Mouse (Mus musculus) embryonic fibroblast, embryonic 13.5 days (primary cell): ENCODE measurements at regions not wholly inside any gene's neighbourhood (a gene's known extent, or its start where the extent isn't known, plus 50 kb on each side); places are given as distances from the start of the nearest gene placed in this dataset.
A peak's percentile ranks its signal among the peaks of the same experiment; 100 is the strongest.
"Not testable (repeated sequence)": the region's sequence is repeated elsewhere in the genome, so short reads cannot be mapped to it uniquely, and the experiment has no call there.

Source experiments
- H3K27ac ChIP-seq: 2 replicates; pipeline ENCODE4 v1.5.1; 2012; ENCODE audit warnings: low read length, control low read depth, inconsistent platforms; ENCODE audit not compliant: insufficient read depth
- H3K4me1 ChIP-seq: 2 replicates; pipeline ENCODE4 v1.6.1; 2011; ENCODE audit warnings: low read length; ENCODE audit not compliant: control insufficient read depth, insufficient read depth
- H3K4me3 ChIP-seq: 2 replicates; pipeline ENCODE4 v1.5.1; 2011; ENCODE audit warnings: mild to moderate bottlenecking, control low read depth, low read length; ENCODE audit not compliant: insufficient read depth
- CTCF ChIP-seq: IDR thresholded peaks from 2 replicates; pipeline ENCODE4 v1.5.1; 2011; ENCODE audit warnings: mild to moderate bottlenecking, control low read depth, low read length, moderate library complexity, borderline replicate concordance; ENCODE audit not compliant: insufficient read depth
- POLR2A ChIP-seq: IDR thresholded peaks from 2 replicates; pipeline ENCODE4 v1.6.1; 2011; ENCODE audit warnings: low read depth, mild to moderate bottlenecking, control low read depth, low read length, moderate library complexity

DNA sequence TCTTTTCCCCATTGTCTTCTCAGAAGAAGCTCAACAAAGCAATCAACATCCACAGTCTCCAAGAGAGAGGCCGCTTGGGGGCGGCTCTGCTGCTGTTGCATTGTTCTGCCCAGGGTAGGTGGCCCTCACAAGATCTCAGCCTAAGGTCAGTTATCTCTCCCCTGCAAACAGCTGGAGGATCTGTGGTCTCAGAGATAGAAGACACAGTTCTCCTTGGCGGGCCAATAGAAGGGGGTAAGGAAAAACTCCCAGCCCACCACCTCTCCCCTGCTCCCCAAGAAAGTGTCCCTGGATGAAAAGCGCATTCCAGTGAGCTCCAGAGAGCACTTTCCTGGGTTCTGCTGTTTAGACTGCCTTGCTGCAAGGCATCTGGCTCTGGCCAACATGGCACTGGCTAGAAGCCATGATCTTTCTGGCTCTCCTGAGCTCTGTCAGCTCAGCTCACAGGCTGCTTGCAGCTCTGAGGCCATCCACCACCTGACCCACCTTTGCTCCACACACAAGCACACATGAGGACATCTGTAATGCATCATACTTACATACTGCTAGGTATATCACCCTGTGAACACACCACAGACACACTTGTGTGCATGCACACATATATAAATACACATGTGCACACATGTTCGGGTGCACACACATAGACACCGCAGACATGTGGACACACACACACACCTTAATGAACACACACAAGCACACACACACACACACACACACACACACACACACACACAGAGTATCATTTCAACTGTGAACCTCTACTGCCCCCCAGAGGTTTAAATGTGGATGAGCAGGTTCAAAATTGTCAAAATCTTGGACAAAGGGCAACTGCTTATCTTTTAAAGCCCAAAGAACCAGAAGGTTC lies 307.7 kb downstream of the Diras2 start:
- Histone ChIP-seq H3K27ac (no peak overlapping the region), H3K4me3 (no peak overlapping the region), H3K4me1 (peaks cover 6% of the 10 kb centered on the region)
- TF ChIP-seq CTCF (0 out of 2 replicates have a peak, but pooled peaks have one; percentile 20), POLR2A (no peak)

DNA sequence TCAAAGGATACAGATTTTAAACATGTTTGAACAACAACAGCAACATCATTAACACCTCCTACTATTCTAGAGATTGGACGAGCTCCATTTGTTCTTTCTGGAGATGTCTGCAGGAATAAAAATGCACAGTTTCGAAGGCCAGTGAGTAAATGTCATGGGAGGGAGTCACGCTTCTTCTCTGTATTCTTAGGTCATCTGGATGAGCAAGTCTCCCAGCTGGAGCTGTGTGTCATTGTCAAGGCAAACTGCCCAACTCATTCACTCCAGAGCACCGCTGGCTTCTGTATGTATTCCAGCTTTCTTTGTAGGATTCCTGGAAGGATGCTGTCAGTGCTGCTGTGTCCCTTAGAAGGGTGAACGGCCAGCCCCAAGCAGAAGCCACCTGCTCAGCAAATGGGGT lies 297.1 kb downstream of the Diras2 start:
- Histone ChIP-seq H3K4me1 (peaks cover 9% of the 10 kb centered on the region), H3K27ac (no peak overlapping the region), H3K4me3 (no peak overlapping the region)
- TF ChIP-seq CTCF (no peak), POLR2A (no peak)

DNA sequence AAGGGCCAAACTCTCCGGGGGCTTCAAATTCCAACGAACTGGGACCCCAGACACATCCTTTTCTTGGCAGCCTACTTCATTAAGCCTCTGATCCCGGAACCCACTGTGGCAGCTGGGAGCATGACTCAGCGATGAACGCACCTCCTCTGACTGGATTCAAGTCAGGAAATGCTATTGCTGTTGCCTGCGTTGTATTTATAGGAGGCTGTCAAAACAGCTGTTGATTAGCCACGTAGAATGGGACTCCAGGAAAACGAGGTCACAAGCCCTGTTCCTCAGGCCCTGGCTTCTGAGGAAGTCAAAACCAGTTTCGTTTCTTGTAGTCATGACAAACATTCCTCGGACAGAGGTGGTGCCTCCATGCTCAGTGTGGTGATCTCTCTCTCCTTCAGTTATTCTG lies 295.0 kb downstream of the Diras2 start:
- H3K4me1 ChIP-seq: peaks cover 11% of the 10 kb centered on the region
- TF ChIP-seq POLR2A: no peak
- no peak for TF ChIP-seq CTCF
- H3K4me3 ChIP-seq: no peak overlapping the region
- no peak overlapping the region for H3K27ac ChIP-seq

DNA sequence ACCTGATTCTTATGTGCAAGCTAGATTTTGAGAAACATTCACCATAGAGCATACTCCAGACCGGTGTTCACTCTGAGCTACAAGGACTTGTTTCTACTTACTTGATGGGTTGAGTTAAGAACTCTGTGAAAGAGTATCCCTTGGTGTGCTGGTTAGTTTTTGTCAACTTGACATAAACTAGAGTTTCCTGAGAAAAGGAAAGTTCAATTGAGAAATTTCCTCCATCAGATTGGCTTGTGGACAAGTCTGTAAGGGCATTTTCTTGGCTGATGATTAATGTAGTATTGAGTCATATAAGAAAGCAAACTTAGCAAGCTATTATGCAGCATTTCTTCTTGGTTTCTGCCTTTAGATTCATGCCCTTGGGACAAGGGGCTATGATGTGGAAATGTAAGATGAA lies 291.5 kb downstream of the Diras2 start:
- Histone ChIP-seq H3K27ac (no peak overlapping the region), H3K4me3 (no peak overlapping the region), H3K4me1 (peaks cover 8% of the 10 kb centered on the region)
- no peak for TF ChIP-seq POLR2A
- no peak for TF ChIP-seq CTCF

DNA sequence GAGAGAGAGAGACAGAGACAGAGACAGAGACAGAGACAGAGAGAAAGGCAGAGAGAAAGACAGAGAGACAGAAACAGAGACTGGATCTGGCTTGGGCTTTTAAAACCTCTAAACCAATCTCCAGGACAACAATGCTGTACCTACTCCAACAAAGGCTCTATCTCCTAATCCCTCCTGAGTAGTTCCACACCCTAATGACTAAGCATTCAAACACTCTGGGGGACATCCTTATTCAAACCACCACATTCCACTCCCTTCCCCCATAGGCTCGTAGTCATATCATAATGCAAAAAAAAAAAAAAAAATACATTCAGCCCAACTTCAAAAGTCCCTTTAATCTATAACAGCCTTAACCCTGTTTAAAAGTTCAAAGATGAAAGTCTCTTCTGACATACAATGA lies 289.3 kb downstream of the Diras2 start:
- TF ChIP-seq POLR2A (no peak), CTCF (no peak)
- Histone ChIP-seq H3K4me1 (peaks cover 2% of the 10 kb centered on the region; the same call in 1 of the 2 replicates), H3K27ac (no peak overlapping the region), H3K4me3 (no peak overlapping the region)

GRCm38 (mm10) chr13:52249492-52249891 lies 281.6 kb downstream of the Diras2 start:
- Histone ChIP-seq H3K27ac (no peak overlapping the region), H3K4me1 (no peaks in the 10 kb centered on the region), H3K4me3 (no peak overlapping the region)
- no peak for TF ChIP-seq POLR2A
- TF ChIP-seq CTCF: no peak

DNA sequence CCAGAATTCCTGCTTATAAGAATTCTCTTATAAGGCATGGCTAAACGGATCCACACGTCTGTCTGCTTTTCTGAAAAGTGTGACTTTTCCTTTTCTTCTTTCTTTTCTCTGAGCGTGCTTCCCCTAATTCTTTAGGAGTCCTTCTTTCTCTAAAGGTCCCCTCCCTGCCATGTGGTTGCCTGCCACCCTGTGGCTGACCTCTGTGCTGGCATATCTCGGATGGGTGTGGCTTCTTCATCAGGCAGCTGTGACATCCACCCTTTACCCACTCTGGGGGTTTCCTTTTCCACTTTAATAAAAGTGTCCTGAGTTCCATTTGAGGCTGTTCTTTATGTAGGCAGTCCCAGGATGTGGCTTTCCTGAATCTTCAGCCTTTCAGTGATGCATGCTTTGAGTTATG lies 280.7 kb downstream of the Diras2 start:
- H3K4me1 ChIP-seq: no peaks in the 10 kb centered on the region
- H3K4me3 ChIP-seq: no peak overlapping the region
- no peak overlapping the region for H3K27ac ChIP-seq
- TF ChIP-seq POLR2A (no peak), CTCF (peak; percentile 32; the same call in 1 of the 2 replicates)

DNA sequence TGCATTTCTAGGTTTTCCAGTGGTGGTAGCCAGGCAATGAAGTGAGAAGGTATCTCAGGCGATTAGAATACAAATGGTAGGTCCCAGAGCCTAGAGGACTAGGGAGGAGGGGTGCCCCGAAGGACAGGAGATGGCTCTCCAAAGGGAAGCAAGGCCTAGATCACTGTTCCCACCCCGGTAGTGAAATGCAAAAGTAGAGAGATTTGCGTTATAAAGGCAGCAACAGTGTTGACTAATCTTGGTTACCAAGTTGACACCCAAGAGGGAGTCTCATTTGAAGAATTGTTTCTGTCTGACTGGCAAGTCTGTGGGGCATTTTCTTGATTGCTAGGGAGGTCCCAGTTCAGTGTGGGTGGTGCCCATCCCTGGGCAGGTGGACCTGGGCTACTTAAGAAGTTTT lies 278.8 kb downstream of the Diras2 start:
- TF ChIP-seq CTCF: no peak
- no peak for TF ChIP-seq POLR2A
- Histone ChIP-seq H3K4me1 (no peaks in the 10 kb centered on the region), H3K27ac (no peak overlapping the region), H3K4me3 (no peak overlapping the region)

DNA sequence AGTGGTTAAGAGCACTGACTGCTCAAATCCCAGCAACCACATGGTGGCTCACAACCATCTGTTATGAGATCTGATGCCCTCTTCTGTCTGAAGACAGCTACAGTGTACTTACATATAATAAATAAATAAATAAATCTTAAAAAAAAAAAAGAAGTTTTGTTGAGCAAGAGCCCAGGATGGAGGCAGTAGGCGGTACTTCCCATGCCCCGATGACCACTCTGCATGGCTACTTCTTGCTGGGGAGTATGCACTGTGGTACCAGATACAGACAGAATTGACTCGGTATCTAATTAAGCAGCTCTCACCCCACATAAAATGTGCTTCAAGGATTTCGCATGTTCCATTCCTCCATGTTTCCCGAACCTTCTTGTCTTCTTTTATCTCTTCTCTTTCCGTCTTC lies 278.4 kb downstream of the Diras2 start:
- H3K27ac ChIP-seq, H3K4me1 ChIP-seq, H3K4me3 ChIP-seq: not testable (repeated sequence)

DNA sequence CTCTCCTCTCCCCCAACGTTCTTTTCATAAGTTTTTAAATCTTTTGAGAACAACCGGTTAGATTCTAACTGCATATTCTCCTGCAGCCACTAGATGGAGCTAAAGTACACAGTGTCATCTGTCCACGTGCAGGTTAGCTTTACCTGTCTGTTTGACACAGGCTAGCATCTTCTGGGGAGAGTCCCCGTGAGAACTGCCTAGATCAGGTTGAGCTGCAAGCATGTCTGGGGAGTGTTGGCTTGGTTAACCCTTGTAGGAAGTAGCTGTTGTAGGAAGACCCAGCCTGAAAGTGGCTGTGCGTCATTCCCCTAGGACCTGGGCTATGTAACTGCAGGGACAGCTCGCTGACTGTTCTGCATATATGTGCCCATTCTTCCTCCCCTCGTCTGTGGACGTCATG lies 277.9 kb downstream of the Diras2 start:
- TF ChIP-seq CTCF (no peak), POLR2A (no peak)
- H3K4me3 ChIP-seq: no peak overlapping the region
- H3K27ac ChIP-seq: no peak overlapping the region
- H3K4me1 ChIP-seq: no peaks in the 10 kb centered on the region
